Mouse (Mus musculus): ENCODE data around the gene Epc2.

GRCm38 (mm10) chr2:49569862-49570777 is 118.8 kb downstream of the Epc2 start:
- TF ChIP-seq CTCF (IDR thresholded peaks at IDR 0.05; ENCODE audit: insufficient read depth, low read depth, low read length) = no peak
- TF ChIP-seq POLR2A (IDR thresholded peaks at IDR 0.05; ENCODE audit: insufficient read depth, low read depth, low read length) = no peak
